Mouse (Mus musculus) forebrain, embryonic 16.5 days (tissue): ENCODE data around the gene Mettl24. TPM values are rescaled to one million over a fixed set of nuclear protein-coding genes. Genes with fewer than 3 reads are reported as not detected.

ENCODE experiments used
- ATAC-seq: fragments of 200-750 bp; cut with Nextera tagmentation; 2 replicates; pipeline ENCODE4 v1.8.0; 2017; ENCODE audit warnings: mild to moderate bottlenecking, moderate library complexity
- H3K27ac ChIP-seq: fragments of 300-500 bp; sonication (generic); 2 replicates; pipeline ENCODE4 v1.5.1; 2014; ENCODE audit warnings: low read length, control low read depth
- H3K27me3 ChIP-seq: fragments of 300-500 bp; sonication (generic); replicated peaks from 2 replicates; pipeline ENCODE4 v1.6.1; 2014; ENCODE audit warnings: low read length; ENCODE audit not compliant: control insufficient read depth, insufficient read depth
- H3K36me3 ChIP-seq: fragments of 300-500 bp; sonication (generic); 2 replicates; pipeline ENCODE4 v1.6.1; 2014; ENCODE audit not compliant: control insufficient read depth, insufficient read depth
- H3K4me1 ChIP-seq: fragments of 300-500 bp; sonication (generic); replicated peaks from 2 replicates; pipeline ENCODE4 v1.6.1; 2014; ENCODE audit warnings: low read length; ENCODE audit not compliant: control insufficient read depth, insufficient read depth
- H3K4me2 ChIP-seq: fragments of 300-500 bp; sonication (generic); 2 replicates; pipeline ENCODE4 v1.6.1; 2014; ENCODE audit warnings: mild to moderate bottlenecking, low read length, control low read depth
- H3K4me3 ChIP-seq: fragments of 300-500 bp; sonication (generic); replicated peaks from 2 replicates; pipeline ENCODE4 v1.5.1; 2014; ENCODE audit warnings: mild to moderate bottlenecking, low read length, control low read depth
- H3K9ac ChIP-seq: fragments of 300-500 bp; sonication (generic); replicated peaks from 2 replicates; pipeline ENCODE4 v1.6.1; 2014; ENCODE audit warnings: low read depth, low read length, control low read depth
- H3K9me3 ChIP-seq: fragments of 300-500 bp; sonication (generic); 2 replicates; pipeline ENCODE4 v1.6.1; 2016; ENCODE audit warnings: low read length; ENCODE audit not compliant: control insufficient read depth
- WGBS: fragments of 180-500 bp; shearing (Covaris S2); extraction: QIAGEN DNeasy Blood & Tissue Kit; methylation state at CpG from one replicate; pipeline ENCODE4 v1.1.7; 2014; 5-methylcytosine and 5-hydroxymethylcytosine counted together
- polyA plus RNA-seq: library from polyadenylated mRNA; unstranded; fragments of >200 nt; fragmentation: Nextera tagmentation; extraction: Ambion mirVana; gene quantifications from 2 replicates; pipeline ENCODE4 v1.2.1, GENCODE M21; 2015

Gene Mettl24
- polyA plus RNA-seq, 1 experiment from 2014 or later: 0.27 TPM

DNA sequence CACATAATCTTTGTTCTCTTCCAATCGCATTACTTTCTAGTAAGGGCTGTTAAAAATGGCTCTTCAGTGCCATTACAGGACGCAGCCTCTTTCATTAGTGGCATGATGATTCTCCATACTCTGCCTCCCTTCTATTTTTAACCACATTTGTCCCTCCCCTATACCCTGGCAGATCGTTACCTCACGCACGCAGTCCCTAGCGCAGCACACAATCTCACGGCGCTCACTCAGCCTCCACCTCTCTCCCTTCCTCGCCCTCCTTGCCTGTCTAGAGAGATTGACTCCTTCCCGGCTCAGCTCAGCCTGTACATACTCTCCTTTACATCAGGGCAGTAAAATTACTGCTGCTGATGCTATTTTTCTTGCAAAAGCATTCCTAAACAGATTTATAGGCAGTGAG, 161.5 kb downstream of the Mettl24 start:
- Histone ChIP-seq H3K36me3 (peaks cover 23% of the 10 kb centered on the region), H3K9me3 (no peaks in the 10 kb centered on the region), H3K4me3 (no peak overlapping the region), H3K4me1 (peaks cover under 1% of the 10 kb centered on the region), H3K4me2 (no peak overlapping the region), H3K9ac (no peak overlapping the region), H3K27ac (no peak overlapping the region), H3K27me3 (no peaks in the 10 kb centered on the region)
- 60% methylated on average over 10 of the region's 10 CpGs for WGBS
- 0 out of 2 replicates have a peak, but pooled peaks have one; percentile 36 for ATAC-seq

DNA sequence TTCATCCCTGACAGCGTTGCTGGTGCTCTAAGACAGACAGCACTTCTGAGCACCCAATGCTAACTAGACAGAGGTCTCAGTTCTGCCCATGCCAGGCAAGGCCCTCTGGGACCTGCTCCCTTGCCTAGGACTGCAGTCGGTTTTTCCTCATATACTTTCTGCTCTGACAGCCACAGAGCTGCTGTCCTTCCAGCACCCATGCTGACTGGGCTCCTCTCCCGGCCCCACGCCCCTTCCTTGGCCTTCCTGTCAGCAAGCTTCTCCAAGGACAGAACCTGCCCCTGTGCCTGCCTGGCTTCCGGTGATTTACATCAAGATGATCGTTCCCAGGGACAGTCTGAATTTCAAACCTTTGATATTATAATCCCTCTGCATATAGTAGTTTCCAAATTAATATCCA, 162.5 kb downstream of the Mettl24 start:
- H3K9me3 ChIP-seq: no peaks in the 10 kb centered on the region
- no peak overlapping the region for H3K4me3 ChIP-seq
- no peaks in the 10 kb centered on the region for H3K27me3 ChIP-seq
- peaks cover 23% of the 10 kb centered on the region for H3K36me3 ChIP-seq
- no peak overlapping the region for H3K4me2 ChIP-seq
- ATAC-seq: no peak
- WGBS: 94% methylated on average over 6 of the region's 6 CpGs
- H3K4me1 ChIP-seq: peaks cover 7% of the 10 kb centered on the region
- no peak overlapping the region for H3K27ac ChIP-seq
- no peak overlapping the region for H3K9ac ChIP-seq

DNA sequence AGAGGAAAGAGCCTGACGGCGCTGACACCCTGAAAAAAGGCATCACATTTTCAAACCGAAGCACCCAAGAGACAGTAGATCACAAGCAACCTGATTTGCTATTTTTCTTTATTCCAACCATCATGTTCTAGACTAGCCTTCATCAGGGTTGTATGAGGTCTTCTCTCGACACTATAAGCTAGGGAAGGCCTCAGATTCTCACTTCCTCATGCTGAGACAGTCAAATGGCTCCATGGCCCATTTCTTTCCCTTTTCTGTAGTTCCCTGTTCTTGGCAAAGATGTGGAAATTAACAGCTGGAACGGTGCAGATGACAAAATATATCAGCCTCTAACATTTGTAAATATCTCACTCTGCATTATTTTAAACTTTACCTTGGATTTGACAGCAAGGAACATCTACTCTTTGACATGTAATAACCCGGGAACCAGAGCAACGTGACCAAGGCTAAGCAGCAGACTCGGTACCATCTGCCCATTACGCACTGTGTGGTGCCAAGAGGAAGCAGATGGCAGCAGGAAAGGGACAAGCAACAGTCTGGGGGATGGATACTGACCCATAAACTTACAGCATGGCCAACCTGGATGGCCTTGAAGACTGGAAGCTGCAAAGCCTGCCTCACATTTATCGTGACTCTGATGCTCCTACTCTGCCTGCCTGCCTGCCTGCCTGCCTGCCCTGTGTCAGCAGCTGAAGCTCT, 164.2 kb downstream of the Mettl24 start:
- Histone ChIP-seq H3K9me3 (no peaks in the 10 kb centered on the region), H3K4me3 (no peak overlapping the region), H3K4me2 (no peak overlapping the region), H3K9ac (no peak overlapping the region), H3K36me3 (peaks cover 11% of the 10 kb centered on the region), H3K27ac (no peak overlapping the region), H3K4me1 (peaks cover 7% of the 10 kb centered on the region), H3K27me3 (no peaks in the 10 kb centered on the region)
- 79% methylated on average over 10 of the region's 10 CpGs for WGBS
- no peak for ATAC-seq

DNA sequence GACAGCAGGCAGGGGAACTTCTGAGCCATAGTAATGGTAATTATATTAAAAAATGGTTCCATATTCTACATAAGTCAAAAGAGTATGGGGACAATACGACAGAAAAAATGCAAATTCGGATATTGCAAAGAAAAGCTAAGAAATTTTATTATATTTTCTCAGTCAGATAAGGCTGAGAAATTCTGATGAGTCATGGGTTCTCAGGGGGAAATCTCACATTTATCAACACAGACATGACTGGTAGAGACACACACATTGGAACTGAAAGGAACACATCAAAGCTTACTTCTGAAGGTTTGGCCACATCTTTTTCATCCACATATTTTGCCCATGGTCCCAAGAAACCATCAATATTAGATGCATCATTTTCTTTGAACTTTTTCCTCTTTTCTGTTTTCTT, 167.6 kb downstream of the Mettl24 start:
- Histone ChIP-seq H3K4me2 (no peak overlapping the region), H3K36me3 (peaks cover 7% of the 10 kb centered on the region; the same call in 1 of the 2 replicates), H3K27me3 (no peaks in the 10 kb centered on the region), H3K9ac (no peak overlapping the region), H3K9me3 (no peaks in the 10 kb centered on the region), H3K4me3 (no peak overlapping the region), H3K4me1 (peaks cover 7% of the 10 kb centered on the region), H3K27ac (no peak overlapping the region)
- WGBS: 92% methylated on average over 2 of the region's 2 CpGs
- ATAC-seq: no peak

DNA sequence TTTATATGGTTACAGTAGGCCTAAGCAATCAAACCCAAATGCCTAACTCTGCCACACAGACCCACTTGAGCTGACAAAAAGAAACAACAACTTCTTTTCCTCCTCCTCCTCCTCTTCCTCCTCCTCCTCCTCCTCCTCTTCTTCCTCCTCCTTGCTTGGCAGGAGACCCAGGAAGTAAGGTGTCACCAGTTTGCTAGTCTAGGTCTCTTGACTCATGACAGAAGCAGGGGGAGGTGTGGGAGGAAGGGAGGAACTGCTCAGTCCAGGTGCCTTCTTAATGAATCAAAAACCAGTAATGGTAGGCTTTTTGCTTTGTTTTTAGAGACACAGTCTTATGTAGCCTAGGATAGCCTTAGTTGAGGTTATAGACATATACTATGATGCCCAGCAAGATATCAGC, 168.1 kb downstream of the Mettl24 start:
- H3K36me3 ChIP-seq: peaks cover 7% of the 10 kb centered on the region; the same call in 1 of the 2 replicates
- no peak overlapping the region for H3K4me2 ChIP-seq
- no peaks in the 10 kb centered on the region for H3K9me3 ChIP-seq
- no peak overlapping the region for H3K27ac ChIP-seq
- no peaks in the 10 kb centered on the region for H3K27me3 ChIP-seq
- H3K9ac ChIP-seq: no peak overlapping the region
- ATAC-seq: no peak
- H3K4me1 ChIP-seq: peaks cover 7% of the 10 kb centered on the region
- no peak overlapping the region for H3K4me3 ChIP-seq

DNA sequence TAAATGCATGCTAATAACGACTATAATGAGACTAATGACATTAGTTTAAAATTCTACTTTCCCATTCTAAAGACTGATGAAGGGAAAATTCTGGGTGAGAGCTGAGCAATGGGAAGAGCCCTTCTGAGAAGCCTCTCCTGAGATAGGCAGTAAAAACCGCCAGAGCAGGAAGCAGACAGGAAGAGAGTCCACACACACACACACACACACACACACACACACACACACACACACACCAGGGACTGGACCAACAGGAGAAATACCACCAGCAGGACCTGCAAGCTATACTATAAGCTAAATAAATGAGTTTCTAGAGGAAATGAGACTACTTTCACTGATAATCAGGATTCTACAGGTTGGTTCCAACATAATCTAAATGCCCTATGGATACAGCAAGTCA, 172.5 kb downstream of the Mettl24 start:
- Histone ChIP-seq H3K36me3 (no peaks in the 10 kb centered on the region), H3K4me1 (peaks cover 3% of the 10 kb centered on the region; the same call in 1 of the 2 replicates), H3K9me3 (no peaks in the 10 kb centered on the region), H3K4me2 (no peak overlapping the region), H3K27ac (no peak overlapping the region), H3K9ac (no peak overlapping the region), H3K27me3 (no peaks in the 10 kb centered on the region), H3K4me3 (no peak overlapping the region)
- WGBS: 72% methylated on average over 2 of the region's 2 CpGs
- ATAC-seq: no peak

DNA sequence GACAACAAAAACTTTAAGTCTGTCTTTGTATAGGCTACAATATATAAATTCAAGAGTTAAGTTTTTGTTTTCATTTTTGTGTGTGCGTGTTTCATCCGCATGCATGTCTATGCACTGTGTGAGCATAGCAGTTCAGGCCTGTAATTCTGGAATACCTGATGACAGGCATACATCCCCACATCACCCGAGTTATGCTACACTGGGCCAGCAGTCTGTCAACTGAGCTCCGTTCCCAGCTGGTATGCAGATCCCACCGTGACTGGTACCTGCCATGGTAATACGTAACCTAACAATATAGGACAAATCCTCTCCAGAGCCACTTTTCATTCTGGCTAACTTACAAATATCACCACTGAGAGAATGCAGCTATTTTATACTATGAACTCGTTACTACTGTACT, 173.6 kb downstream of the Mettl24 start:
- 79% methylated on average over 7 of the region's 7 CpGs for WGBS
- H3K4me1 ChIP-seq: peaks cover 3% of the 10 kb centered on the region; the same call in 1 of the 2 replicates
- H3K27ac ChIP-seq: no peak overlapping the region
- no peaks in the 10 kb centered on the region for H3K36me3 ChIP-seq
- H3K9ac ChIP-seq: no peak overlapping the region
- ATAC-seq: no peak
- H3K9me3 ChIP-seq: no peaks in the 10 kb centered on the region
- no peak overlapping the region for H3K4me2 ChIP-seq
- no peaks in the 10 kb centered on the region for H3K27me3 ChIP-seq
- H3K4me3 ChIP-seq: no peak overlapping the region

DNA sequence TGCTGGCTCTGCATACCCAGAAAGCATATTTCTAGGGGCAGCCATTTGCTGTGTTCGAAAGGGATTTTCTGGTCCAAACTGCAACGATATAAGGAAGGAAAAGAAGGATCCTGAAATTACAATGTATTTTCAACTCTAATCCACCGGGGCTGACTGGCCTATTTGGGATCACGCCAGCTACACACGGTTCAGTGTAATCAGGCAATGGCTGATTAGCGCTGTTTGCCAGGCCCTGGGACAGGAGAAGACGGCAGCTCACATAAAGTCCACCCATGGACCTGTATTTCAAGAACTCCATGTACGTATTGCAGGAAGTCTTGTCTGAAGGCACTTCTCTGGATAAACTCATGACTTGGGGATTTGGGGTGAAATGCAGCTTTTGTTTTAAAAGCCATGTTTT, 174.5 kb downstream of the Mettl24 start:
- Histone ChIP-seq H3K4me1 (peaks cover 3% of the 10 kb centered on the region; the same call in 1 of the 2 replicates), H3K4me3 (no peak overlapping the region), H3K4me2 (no peak overlapping the region), H3K36me3 (no peaks in the 10 kb centered on the region), H3K27me3 (no peaks in the 10 kb centered on the region), H3K27ac (no peak overlapping the region), H3K9ac (no peak overlapping the region), H3K9me3 (no peaks in the 10 kb centered on the region)
- no peak for ATAC-seq
- WGBS: 39% methylated on average over 8 of the region's 8 CpGs
